Mouse (Mus musculus) hematopoietic stem cell, adult 5-6 weeks (primary cell): ENCODE data around the gene Zfp386. TPM values are rescaled to one million over a fixed set of nuclear protein-coding genes. Genes with fewer than 3 reads are reported as not detected.

Experiments used
- ATAC-seq, 2 experiments: fragments of 125-278 bp in 1 of 2; replicated peaks in 1 of 2; 2 replicates each; pipeline ENCODE4 v1.8.0; 2016 to 2017; ENCODE audit warnings: inconsistent platforms in 2 of 2, mild to moderate bottlenecking in 2 of 2, moderate number of reproducible peaks in 2 of 2, low read depth in 1 of 2, moderate TSS enrichment in 1 of 2; ENCODE audit not compliant: low FRiP score in 2 of 2, poor library complexity in 2 of 2, severe bottlenecking in 2 of 2, insufficient read depth in 1 of 2, low TSS enrichment in 1 of 2
- total RNA-seq: library from RNA; stranded (forward); fragments of 172-1452, 232-1000 nt; gene quantifications from 2 replicates; pipeline ENCODE4 v1.2.3, GENCODE M21; 2017

Zfp386 gene
- total RNA-seq, 1 experiment from 2014 or later = 78.7 TPM

DNA sequence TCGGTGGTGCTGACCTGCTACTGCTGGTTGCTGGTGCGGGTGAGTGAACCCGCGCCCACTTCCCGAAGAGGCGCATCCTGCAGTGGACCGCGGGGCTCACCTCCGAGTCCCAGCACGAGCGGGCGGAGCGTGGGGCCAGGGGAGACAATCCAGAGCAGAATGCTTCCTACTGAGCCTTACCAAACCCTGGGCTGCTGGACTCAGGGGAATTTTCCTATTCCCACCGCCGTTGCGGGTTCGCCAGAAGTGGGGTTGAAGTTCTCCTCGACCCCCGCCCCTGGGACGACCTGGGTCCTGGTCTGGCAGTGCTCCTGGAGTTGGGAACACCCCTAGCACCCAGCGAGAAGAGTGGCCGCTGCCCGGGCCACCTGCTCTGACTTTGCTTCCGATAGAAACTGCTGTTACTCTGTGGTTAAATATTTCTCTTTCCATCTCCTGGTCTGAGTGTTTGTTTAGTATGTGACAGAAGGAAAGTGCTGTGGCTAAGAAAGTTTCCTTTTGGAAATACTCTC is 30.4 kb downstream of the Zfp386 start:
- peak; percentile 34 to 58 for ATAC-seq

- no peak for ATAC-seq
Observed at GRCm38 (mm10) chr12:116083125-116083524, 35.6 kb downstream of the Zfp386 start.

DNA sequence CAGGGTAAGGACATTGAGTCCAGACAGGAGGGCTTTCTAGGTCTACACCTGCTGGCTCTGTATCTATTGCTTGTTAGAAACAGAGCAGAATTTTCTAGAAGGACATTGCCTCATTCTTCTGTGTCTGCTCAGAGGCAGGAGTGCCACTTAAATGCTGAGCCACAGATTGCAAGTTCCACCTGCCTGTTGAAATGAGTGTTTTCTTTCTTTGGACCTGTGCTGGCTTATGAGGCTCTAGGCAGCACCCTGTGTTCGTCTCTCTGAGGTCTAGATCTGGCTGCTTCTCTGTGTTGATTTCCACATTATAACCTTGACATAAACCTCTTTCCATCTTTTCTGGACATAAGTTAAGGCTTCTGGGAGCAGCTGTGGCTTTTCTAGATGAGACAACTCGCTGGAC is 36.8 kb downstream of the Zfp386 start:
- no peak for ATAC-seq

- no peak for ATAC-seq
Observed at GRCm38 (mm10) chr12:116086951-116087600, 39.6 kb downstream of the Zfp386 start.

DNA sequence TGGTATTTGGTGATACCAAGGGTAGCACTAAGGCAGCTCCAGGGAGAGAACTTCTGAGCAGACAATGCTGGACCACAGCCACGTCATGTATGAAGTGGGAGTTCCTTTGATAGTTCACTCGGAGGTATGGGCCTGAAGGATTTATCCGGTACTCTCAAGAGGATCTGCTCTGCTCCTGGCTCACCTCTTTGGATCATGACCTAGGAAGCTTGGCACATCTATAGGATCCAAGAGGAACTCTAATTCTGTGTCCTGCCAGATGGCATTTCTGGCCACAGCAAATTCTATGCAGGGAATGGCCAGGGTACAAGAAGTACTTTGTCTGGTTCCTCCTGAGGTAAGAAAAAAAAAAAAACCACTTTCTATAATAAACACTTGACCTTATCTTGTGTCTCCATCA is 42.3 kb downstream of the Zfp386 start:
- no peak for ATAC-seq

GRCm38 (mm10) chr12:116094765-116095555 is 47.4 kb downstream of the Zfp386 start:
- ATAC-seq = no peak

DNA sequence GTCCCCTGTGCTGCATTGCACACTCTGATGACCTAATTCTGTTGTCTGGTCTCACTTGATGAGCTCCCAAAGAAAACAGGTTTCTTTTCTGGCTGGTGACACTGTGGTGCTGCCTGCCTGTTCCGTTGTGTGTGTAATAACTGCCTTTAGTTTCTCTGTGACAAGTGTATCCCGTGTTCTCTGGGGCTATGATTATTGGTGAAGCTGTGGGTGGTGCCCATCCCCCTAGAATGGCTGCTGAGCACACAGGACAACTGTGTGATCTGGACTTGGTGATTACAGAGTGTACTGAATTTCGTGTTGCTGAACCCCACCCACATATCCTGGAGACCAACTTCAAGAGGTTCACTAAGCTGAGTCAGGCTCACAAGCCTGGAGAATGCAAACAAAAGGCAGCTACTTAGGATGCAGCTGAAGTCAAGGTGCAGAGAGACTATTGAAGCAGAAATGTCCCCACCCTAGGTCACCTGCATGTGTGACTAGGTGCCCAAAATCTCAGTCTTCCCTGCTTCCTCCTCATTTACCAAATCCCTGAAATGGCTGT is 48.9 kb downstream of the Zfp386 start:
- no peak for ATAC-seq

DNA sequence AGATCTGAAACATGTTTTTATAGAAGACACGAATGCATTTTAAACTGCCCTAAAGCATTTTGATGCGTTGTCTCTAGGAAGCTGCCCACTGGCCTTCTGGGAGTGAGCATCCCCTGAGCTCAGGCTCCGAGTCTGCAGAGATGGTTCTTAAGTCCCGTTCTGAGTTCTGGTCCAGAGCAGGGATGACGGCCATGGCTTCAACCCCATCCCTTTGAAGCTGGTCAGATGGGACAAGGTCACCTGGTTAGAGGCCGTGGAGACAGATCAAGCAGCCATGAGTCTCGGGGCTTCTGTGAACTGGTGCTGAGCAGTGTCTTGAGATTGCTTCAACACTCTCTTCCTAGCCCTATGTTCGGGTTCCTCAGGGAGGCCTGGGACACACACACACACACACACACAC is 49.6 kb downstream of the Zfp386 start:
- ATAC-seq = no peak

DNA sequence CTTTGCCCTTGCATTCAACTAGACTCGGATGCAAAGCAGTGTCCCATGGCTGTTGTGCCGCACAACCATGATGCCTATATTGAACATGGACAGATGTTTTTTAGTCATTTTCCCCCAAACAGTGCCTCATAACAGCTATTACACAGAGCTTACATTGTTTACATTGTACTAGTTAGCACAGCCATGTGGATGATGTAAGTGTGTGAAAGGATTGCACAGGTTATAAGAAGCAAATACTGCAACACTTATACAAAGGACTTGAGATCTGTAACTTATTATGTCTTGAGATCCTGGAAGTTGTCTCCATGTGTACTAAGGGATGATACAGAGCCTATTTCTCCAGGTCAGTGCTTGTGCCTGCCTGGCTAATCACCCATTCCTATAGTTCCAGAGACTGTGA is 54.4 kb downstream of the Zfp386 start:
- no peak for ATAC-seq

DNA sequence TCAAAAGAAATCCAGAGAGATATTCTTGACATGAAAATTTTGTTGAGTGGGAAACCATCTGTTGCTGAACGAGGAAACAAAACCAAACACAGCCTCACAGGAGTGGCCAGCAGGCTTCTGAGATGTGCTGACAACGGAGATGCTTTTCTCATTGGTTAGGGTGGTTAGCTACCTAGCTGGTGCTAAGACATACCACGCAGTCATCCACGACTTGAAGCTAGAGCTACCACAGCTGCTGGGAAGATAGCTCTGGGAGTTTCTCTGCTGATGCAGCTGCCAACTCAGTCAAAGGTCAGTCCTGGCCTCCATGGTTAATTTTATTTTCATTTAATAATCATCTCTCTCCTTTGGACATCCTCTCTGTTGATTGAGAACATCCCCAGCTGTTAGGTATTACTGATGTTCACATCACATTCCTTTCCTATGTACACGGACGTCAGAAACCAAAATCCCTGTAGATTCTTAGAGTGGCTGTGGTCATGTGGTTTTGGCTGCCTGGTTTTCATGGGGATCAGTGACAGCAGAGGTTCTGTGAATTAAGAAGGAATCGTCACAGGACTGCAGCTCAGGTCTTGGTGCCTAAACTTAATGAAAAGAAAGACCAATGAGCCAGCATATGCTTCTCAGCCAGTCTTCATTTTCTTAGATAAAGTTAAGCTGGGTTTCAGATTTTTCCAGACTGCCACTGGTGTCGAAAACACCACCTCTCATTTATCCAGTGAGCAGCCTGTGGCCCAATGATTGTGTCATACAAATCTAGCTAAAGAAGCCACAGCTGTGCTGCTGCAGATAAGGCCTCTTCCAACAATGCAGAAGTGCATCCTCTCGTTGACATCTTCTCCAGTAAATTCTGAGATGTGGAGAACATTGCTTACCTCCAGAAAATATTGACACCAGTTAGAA is 62.2 kb downstream of the Zfp386 start:
- ATAC-seq = no peak

DNA sequence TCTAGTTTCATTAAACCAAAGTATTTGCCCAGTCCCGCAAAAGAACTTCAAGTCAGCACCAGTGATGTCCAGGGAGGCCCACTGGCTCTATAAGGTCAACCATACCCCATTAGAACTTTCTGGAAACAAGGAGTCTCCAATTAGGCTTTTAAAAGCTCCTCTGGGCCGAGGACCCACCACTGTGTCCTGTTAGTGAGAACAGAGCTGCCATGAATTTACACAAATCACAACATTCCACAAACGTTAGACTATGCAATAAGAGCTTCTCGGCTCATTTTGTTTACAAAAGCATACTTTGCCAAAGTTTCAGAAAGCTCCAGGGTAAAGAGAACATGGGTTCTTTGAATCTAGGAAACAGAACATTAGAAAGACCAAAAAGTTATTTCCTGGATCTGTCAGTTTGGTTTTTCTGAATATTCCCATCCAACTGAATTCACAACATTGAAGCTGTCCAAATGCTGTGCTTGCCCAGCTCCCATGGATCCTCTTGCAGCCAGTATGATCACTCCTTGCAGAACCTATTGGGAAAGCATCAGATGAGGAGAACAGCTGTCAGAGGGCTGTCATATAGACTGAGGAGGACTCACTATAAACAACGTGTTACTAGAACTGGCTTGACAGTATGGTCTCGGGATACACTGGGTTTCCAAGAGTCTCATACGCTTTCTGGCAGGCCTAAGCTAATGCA is 63.6 kb downstream of the Zfp386 start:
- ATAC-seq = no peak

Other genes starting within 250 kb of the Zfp386 start
- gene Vipr2, start 30.0 kb downstream of the Zfp386 start, total RNA-seq = 9.4 and 12.2 TPM in 2 replicates
- 11.3 and 20.1 TPM in 2 replicates for gene Wdr60, start 215.3 kb downstream of the Zfp386 start, total RNA-seq
- gene Gm11027, start 227.7 kb downstream of the Zfp386 start, total RNA-seq = not detected in 2 replicates
- gene Esyt2, start 233.5 kb downstream of the Zfp386 start, total RNA-seq = 71.3 and 83.9 TPM in 2 replicates